Mouse (Mus musculus) pancreas, adult 10 weeks (tissue): ENCODE data around the gene Rabl6. TPM values are rescaled to one million over a fixed set of nuclear protein-coding genes. Genes with fewer than 3 reads are reported as not detected.

Experiments used
- polyA plus RNA-seq: library from polyadenylated mRNA; stranded (reverse); fragments of 350-450 nt; fragmentation: Illumina TruSeq; extraction: RNeasy Lipid Tissue Mini Kit (QIAGEN cat#74804); gene quantifications from one replicate; pipeline ENCODE4 v1.2.3, GENCODE M21; 2015; ENCODE audit warnings: low read depth, low replicate concordance; ENCODE audit not compliant: insufficient read depth

The Rabl6 gene
- polyA plus RNA-seq, result 52.4 TPM

GRCm38 (mm10) chr2:25607761-25608622 is at the start of gene Rabl6:
Gene Rabl6 (minus strand): TSS chr2:25608521.

GRCm38 (mm10) chr2:25657652-25658051 is 49.3 kb upstream of the Rabl6 start, which contains the start of gene Lcn5:
Gene Lcn5 (plus strand): TSS chr2:25657952.

GRCm38 (mm10) chr2:25652902-25653301 is 44.6 kb upstream of the Rabl6 start, which contains the start of gene Lcn8:
Gene Lcn8 (plus strand): TSS chr2:25653120.

GRCm38 (mm10) chr2:25627811-25628210 is 19.5 kb upstream of the Rabl6 start, which contains the start of gene Fcna:
Gene Fcna (minus strand): TSS chr2:25628030.

GRCm38 (mm10) chr2:25621229-25622200 is 13.2 kb upstream of the Rabl6 start, which contains the start of gene Tmem141:
Gene Tmem141 (minus strand): TSS chr2:25622005.

GRCm38 (mm10) chr2:25617578-25617977 is 9.3 kb upstream of the Rabl6 start, which contains the start of gene Ccdc183:
Gene Ccdc183 (minus strand): TSS chr2:25617678.

GRCm38 (mm10) chr2:25581294-25581864 is 26.9 kb downstream of the Rabl6 start, which contains the start of gene Ajm1:
Gene Ajm1 (minus strand): TSS chr2:25581757.

GRCm38 (mm10) chr2:25574579-25575431 is 33.5 kb downstream of the Rabl6 start, which contains the start of the genes Mamdc4 and Phpt1:
Gene Mamdc4 (minus strand): TSS chr2:25574845.
Gene Phpt1 (minus strand): TSS chr2:25575224.

GRCm38 (mm10) chr2:25557221-25557963 is 50.9 kb downstream of the Rabl6 start, which contains the start of gene Edf1:
Gene Edf1 (plus strand): TSS chr2:25557847.

GRCm38 (mm10) chr2:25546811-25547491 is 61.4 kb downstream of the Rabl6 start, which contains the start of gene Traf2:
Gene Traf2 (minus strand): TSS chr2:25546940.

Other genes with a start within 250 kb of the Rabl6 start
- 18.7 TPM for gene Uap1l1, start 242.8 kb downstream of the Rabl6 start, polyA plus RNA-seq
- not detected for gene Sapcd2, start 236.2 kb downstream of the Rabl6 start, polyA plus RNA-seq
- 16.2 TPM for gene Entpd2, start 212.6 kb downstream of the Rabl6 start, polyA plus RNA-seq
- 96.2 TPM for gene Npdc1, start 209.2 kb downstream of the Rabl6 start, polyA plus RNA-seq
- gene Fut7, start 185.3 kb downstream of the Rabl6 start, polyA plus RNA-seq, result not detected
- 12.8 TPM for gene Abca2, start 179.8 kb downstream of the Rabl6 start, polyA plus RNA-seq
- gene Clic3, start 151.7 kb downstream of the Rabl6 start, polyA plus RNA-seq, result not detected
- 43.3 TPM for gene Paxx, start 147.4 kb downstream of the Rabl6 start, polyA plus RNA-seq
- gene Ptgds, start 138.5 kb downstream of the Rabl6 start, polyA plus RNA-seq, result 2.9 TPM
- gene Lcn12, start 114.6 kb downstream of the Rabl6 start, polyA plus RNA-seq, result not detected
- gene Fbxw5, start 107.8 kb downstream of the Rabl6 start, polyA plus RNA-seq, result 26.2 TPM
- gene C8g, start 106.8 kb downstream of the Rabl6 start, polyA plus RNA-seq, result 1.0 TPM
- 5.1 TPM for gene Traf2, start 61.6 kb downstream of the Rabl6 start, polyA plus RNA-seq
- gene Edf1, start 50.7 kb downstream of the Rabl6 start, polyA plus RNA-seq, result 66.9 TPM
- gene Mamdc4, start 33.7 kb downstream of the Rabl6 start, polyA plus RNA-seq, result 2.6 TPM
- 9.9 TPM for gene Phpt1, start 33.3 kb downstream of the Rabl6 start, polyA plus RNA-seq
- gene Ajm1, start 26.8 kb downstream of the Rabl6 start, polyA plus RNA-seq, result 0.63 TPM
- not detected for gene Ccdc183, start 9.2 kb upstream of the Rabl6 start, polyA plus RNA-seq
- gene Tmem141, start 13.5 kb upstream of the Rabl6 start, polyA plus RNA-seq, result 9.0 TPM
- gene Fcna, start 19.5 kb upstream of the Rabl6 start, polyA plus RNA-seq, result 9.0 TPM
- gene Lcn8, start 44.6 kb upstream of the Rabl6 start, polyA plus RNA-seq, result not detected
- gene Lcn5, start 49.4 kb upstream of the Rabl6 start, polyA plus RNA-seq, result not detected
- gene Lcn6, start 68.3 kb upstream of the Rabl6 start, polyA plus RNA-seq, result not detected
- not detected for gene Lcn10, start 74.2 kb upstream of the Rabl6 start, polyA plus RNA-seq
- not detected for gene Obp2a, start 91.5 kb upstream of the Rabl6 start, polyA plus RNA-seq
- gene Bmyc, start 98.2 kb upstream of the Rabl6 start, polyA plus RNA-seq, result 5.2 TPM
- not detected for gene Obp2b, start 128.5 kb upstream of the Rabl6 start, polyA plus RNA-seq
- not detected for gene Lcn3, start 157.0 kb upstream of the Rabl6 start, polyA plus RNA-seq
- not detected for gene Lcn11, start 168.5 kb upstream of the Rabl6 start, polyA plus RNA-seq
- gene Gm13539, start 173.7 kb upstream of the Rabl6 start, polyA plus RNA-seq, result not detected
- not detected for gene Glt6d1, start 207.3 kb upstream of the Rabl6 start, polyA plus RNA-seq
- not detected for gene Lcn9, start 214.6 kb upstream of the Rabl6 start, polyA plus RNA-seq
- not detected for gene Sohlh1, start 238.7 kb upstream of the Rabl6 start, polyA plus RNA-seq